10 mouse cellular contexts compared by ENCODE assay signal in the genomic region with DNA sequence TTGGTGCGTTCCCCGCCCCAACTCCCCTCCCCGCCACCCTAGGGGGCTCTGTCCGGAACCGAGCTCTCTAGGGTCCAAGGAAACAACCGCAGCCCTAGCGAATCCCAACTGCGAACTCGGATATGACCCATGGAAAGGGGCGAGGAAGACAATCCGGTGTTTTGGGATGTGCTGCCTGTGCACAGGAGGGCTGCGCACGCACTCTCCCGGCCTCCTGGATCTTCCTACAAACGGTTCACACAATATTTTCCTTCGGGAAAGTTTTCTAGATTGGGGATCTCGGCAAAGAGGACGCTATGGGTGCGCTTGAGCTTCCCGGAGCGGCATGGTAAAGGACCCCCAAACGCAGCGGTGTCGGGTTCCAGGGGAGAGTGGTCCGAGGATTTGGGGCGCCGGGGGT. TPM values are rescaled to one million over a fixed set of nuclear protein-coding genes. Genes with fewer than 3 reads are reported as not detected.
DNase-seq lines count a peak whose midpoint lies in the region; ATAC-seq and TF ChIP-seq lines count a peak whose summit lies in the region.
"Had no signal": no experiment of that assay in that cellular context is flagged by ENCODE, and none has a peak within 500 bp of the region (broad histone marks: within the 10 kb centered on the region; RNA-seq: fewer than 3 reads in every experiment).

No protein-coding gene starts in this region.

- TF ChIP-seq CTCF in E14TG2a.4 (conservative IDR thresholded peaks at IDR 0.05; ENCODE audit: low read length) = no peak

- H3K9ac ChIP-seq in hindbrain, embryonic 16.5 days (ENCODE audit: low read depth, low read length) = peak overlapping the region; percentile 60
- 0 out of 2 replicates have a peak overlapping the region, but pooled peaks have one; percentile 39 for H3K9ac ChIP-seq in midbrain, embryonic 15.5 days

- H3K4me3 ChIP-seq in E14TG2a.4 (replicated peaks; ENCODE audit: low read length) = peak overlapping the region; percentile 85
- H3K4me3 ChIP-seq in hindbrain, embryonic 16.5 days (ENCODE audit: low read length) = peak overlapping the region; percentile 71
- peak overlapping the region; percentile 55 for H3K4me3 ChIP-seq in midbrain, embryonic 15.5 days

- H3K9me3 ChIP-seq in E14TG2a.4 (ENCODE audit: low read length) = no peaks in the 10 kb centered on the region
- no peaks in the 10 kb centered on the region for H3K9me3 ChIP-seq in hindbrain, embryonic 16.5 days (ENCODE audit: control insufficient read depth, low read length)
- no peaks in the 10 kb centered on the region for H3K9me3 ChIP-seq in midbrain, embryonic 15.5 days

- H3K36me3 ChIP-seq in E14TG2a.4 (ENCODE audit: insufficient read depth, low read length) = peaks cover 26% of the 10 kb centered on the region
- no peaks in the 10 kb centered on the region for H3K36me3 ChIP-seq in hindbrain, embryonic 16.5 days (ENCODE audit: control insufficient read depth, insufficient read depth, low read length)
- no peaks in the 10 kb centered on the region for H3K36me3 ChIP-seq in midbrain, embryonic 15.5 days (replicated peaks)

- no peaks in the 10 kb centered on the region for H3K27me3 ChIP-seq in E14TG2a.4 (ENCODE audit: insufficient read depth, low read length)
- H3K27me3 ChIP-seq in hindbrain, embryonic 16.5 days (replicated peaks; ENCODE audit: control insufficient read depth, insufficient read depth, low read length) = peaks cover 3% of the 10 kb centered on the region; the same call in 1 of the 2 replicates
- H3K27me3 ChIP-seq in midbrain, embryonic 15.5 days (replicated peaks) = peaks cover 6% of the 10 kb centered on the region

- peak overlapping the region; percentile 90 for H3K4me2 ChIP-seq in hindbrain, embryonic 16.5 days (ENCODE audit: low read length)
- H3K4me2 ChIP-seq in midbrain, embryonic 15.5 days = peak overlapping the region; percentile 81

- ATAC-seq in hindbrain, embryonic 16.5 days = no peak
- ATAC-seq in midbrain, embryonic 15.5 days (replicated peaks) = no peak

- under 1% methylated on average over 27 of the region's 27 CpGs for WGBS in hindbrain, embryonic 16.5 days
- under 1% methylated on average over 27 of the region's 27 CpGs for WGBS in midbrain, embryonic 15.5 days

- no peak overlapping the region for H3K27ac ChIP-seq in hindbrain, embryonic 16.5 days (ENCODE audit: low read depth, low read length)
- H3K27ac ChIP-seq in midbrain, embryonic 15.5 days = no peak overlapping the region

- peaks cover 81% of the 10 kb centered on the region for H3K4me1 ChIP-seq in E14TG2a.4 (replicated peaks; ENCODE audit: low read depth, low read length)
- peaks cover 15% of the 10 kb centered on the region for H3K4me1 ChIP-seq in hindbrain, embryonic 16.5 days (ENCODE audit: control insufficient read depth, insufficient read depth, low read depth, low read length)
- peaks cover 21% of the 10 kb centered on the region for H3K4me1 ChIP-seq in midbrain, embryonic 15.5 days

- DNase-seq in cerebellum, adult 9-11 months = peak; percentile 39
- DNase-seq in cerebellum, postnatal 4 days (ENCODE audit: low spot score in 2 of 2) = no peak
- peak; percentile 34 for DNase-seq in embryo, embryonic 9.5 days (ENCODE audit: extremely low spot score)
- no peak for DNase-seq in frontal cortex, adult 2 months (ENCODE audit: extremely low spot score in 1 of 2, low spot score in 1 of 2)
- DNase-seq in gastrocnemius, adult 8-10 months (ENCODE audit: low spot score in 2 of 2) = no peak

RNA-seq across cellular contexts. Expression of a gene that starts 1.0 kb away (rescaled TPM):
- 4.9 and 6.5 TPM in 2 replicates for polyA plus RNA-seq in hindbrain, embryonic 16.5 days (2015; fragmentation: Nextera tagmentation; extraction: Ambion mirVana)
- 5.4 and 6.0 TPM in 2 replicates for polyA plus RNA-seq in midbrain, embryonic 15.5 days (2015; fragmentation: Nextera tagmentation; extraction: Ambion mirVana)
- 3.6 and 4.0 TPM in 2 replicates for polyA plus RNA-seq in frontal cortex, adult 2 months (2012; rRNA removed)
- total RNA-seq in gastrocnemius, adult 8-10 months (2022) = 1 to 10 TPM; 1.8 to 3.6 (median 2.5) TPM

RNA-seq across cellular contexts. Expression of a gene that starts 44.5 kb away (rescaled TPM):
- not detected in 2 replicates for polyA plus RNA-seq in hindbrain, embryonic 16.5 days (2015; fragmentation: Nextera tagmentation; extraction: Ambion mirVana)
- not detected in 2 replicates for polyA plus RNA-seq in midbrain, embryonic 15.5 days (2015; fragmentation: Nextera tagmentation; extraction: Ambion mirVana)
- 0.04 TPM in 1 of 2 replicates, not detected in the other for polyA plus RNA-seq in frontal cortex, adult 2 months (2012; rRNA removed)
- total RNA-seq in gastrocnemius, adult 8-10 months (2022) = not detected
- total RNA-seq: CH12.LX; liver, adult 2 months had no signal
- polyA plus RNA-seq: liver, adult 2 months had no signal

RNA-seq across cellular contexts. Expression of a gene that starts 45.5 kb away (rescaled TPM):
- polyA plus RNA-seq in hindbrain, embryonic 16.5 days (2015; fragmentation: Nextera tagmentation; extraction: Ambion mirVana) = 0.29 and 0.50 TPM in 2 replicates
- polyA plus RNA-seq in midbrain, embryonic 15.5 days (2015; fragmentation: Nextera tagmentation; extraction: Ambion mirVana) = 0.37 and 0.49 TPM in 2 replicates
- 0.12 and 0.15 TPM in 2 replicates for polyA plus RNA-seq in frontal cortex, adult 2 months (2012; rRNA removed)
- not detected for total RNA-seq in gastrocnemius, adult 8-10 months (2022)
- total RNA-seq: liver, adult 2 months had no signal

RNA-seq across cellular contexts. Expression of a gene that starts 59.7 kb away (rescaled TPM):
- 0.60 and 1.0 TPM in 2 replicates for polyA plus RNA-seq in hindbrain, embryonic 16.5 days (2015; fragmentation: Nextera tagmentation; extraction: Ambion mirVana)
- polyA plus RNA-seq in midbrain, embryonic 15.5 days (2015; fragmentation: Nextera tagmentation; extraction: Ambion mirVana) = 1.4 TPM in 2 replicates
- 3.5 and 4.2 TPM in 2 replicates for polyA plus RNA-seq in frontal cortex, adult 2 months (2012; rRNA removed)
- under 1 TPM in 1 of 4 experiments, not detected in 3; 0.12 TPM for total RNA-seq in gastrocnemius, adult 8-10 months (2022)

Comparison
In these comparisons a context has a peak if more than half of its experiments do, and no peak if none do; other contexts are left out.
1. DNase-seq: peak in cerebellum, adult 9-11 months (single experiment) and embryo, embryonic 9.5 days (single experiment); none in cerebellum, postnatal 4 days (0 of 2), frontal cortex, adult 2 months (0 of 2) and gastrocnemius, adult 8-10 months (0 of 2).
2. Peak in every context shown above with its lines, with median percentiles within 50 percentile points of each other: H3K4me3 ChIP-seq.